Mouse (Mus musculus) stomach, adult 2 months (tissue): ENCODE measurements around the gene D5Ertd579e. TPM values are rescaled to one million over a fixed set of nuclear protein-coding genes. Genes with fewer than 3 reads are reported as not detected.

Source experiments
- polyA plus RNA-seq: library from polyadenylated mRNA; depleted of rRNA; stranded (reverse); fragments of >200 nt; gene quantifications from 2 replicates; pipeline ENCODE4 v1.2.3, GENCODE M21; 2012; rRNA removed

Gene D5Ertd579e
- polyA plus RNA-seq, result 6.1 and 7.0 TPM in 2 replicates

DNA sequence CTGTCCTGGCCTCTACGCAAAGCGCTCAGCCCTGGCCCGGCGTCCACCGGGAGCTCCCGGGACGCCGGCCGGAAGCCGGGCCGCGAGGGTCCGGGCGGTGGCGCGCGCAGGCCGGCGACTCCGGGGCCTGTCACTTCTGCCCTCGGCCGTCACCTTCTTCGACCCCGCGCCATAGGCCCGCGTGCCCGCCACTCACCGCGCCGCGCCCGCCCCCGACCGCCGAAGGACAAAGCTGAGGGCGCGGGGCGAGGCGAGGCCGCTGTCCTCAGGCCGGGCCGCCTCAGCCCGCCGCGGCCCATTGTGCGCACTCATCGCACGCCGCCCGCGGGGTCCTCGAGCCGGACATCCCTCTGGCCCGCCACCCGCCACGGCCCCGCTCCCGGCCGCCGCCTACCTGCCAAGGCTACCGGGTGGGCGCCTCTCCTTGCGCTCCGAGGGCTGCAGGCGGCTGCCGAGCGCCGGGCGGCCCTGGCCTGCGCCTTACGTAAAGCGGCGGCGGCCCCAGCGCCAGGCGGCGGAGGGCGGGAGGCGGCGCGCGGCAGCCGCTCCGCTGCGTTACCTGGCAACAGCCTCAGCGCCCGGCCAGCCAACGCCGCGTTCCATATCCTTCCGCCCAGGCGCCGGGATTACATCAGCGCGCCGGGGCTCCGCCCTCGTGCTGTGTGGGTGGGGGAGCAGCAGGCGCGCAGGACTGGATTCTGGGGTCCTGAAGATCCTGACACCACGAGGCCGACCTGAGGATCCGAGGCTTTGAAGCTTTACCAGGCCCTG is at the start of gene D5Ertd579e:
Gene D5Ertd579e, minus strand, starts transcription at position 564 of the 771 bp plus-strand sequence.

DNA sequence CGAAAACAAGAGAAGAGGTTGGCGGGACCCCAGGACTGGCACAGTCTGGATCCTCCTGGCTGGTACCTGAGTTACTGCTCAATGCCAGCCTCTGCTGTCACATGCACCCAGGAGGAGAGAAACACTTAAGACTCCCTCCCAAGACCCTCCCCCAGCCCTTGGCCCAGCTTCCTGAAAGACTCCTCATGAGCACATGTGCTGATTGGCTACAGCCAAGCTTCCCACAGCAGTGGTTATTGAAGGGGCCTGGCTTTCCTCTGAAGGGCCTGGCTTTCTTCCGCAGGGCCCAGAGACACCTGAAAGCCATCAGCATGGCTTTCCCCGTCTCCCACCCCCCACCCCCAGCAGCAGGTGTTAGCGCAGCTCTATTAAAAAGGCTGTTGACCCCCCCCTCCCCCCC is 102.6 kb downstream of the D5Ertd579e start, which contains the start of gene Tbc1d14:
Gene Tbc1d14, minus strand, starts transcription at position 101 of the 400 bp plus-strand sequence.

Other genes starting within 250 kb of the D5Ertd579e start
- 5.6 and 8.0 TPM in 2 replicates for gene Grpel1, start 231.0 kb downstream of the D5Ertd579e start, polyA plus RNA-seq
- 5.2 and 5.6 TPM in 2 replicates for gene Tada2b, start 211.7 kb downstream of the D5Ertd579e start, polyA plus RNA-seq
- gene Ccdc96, start 211.4 kb downstream of the D5Ertd579e start, polyA plus RNA-seq, result 0.01 TPM in 1 of 2 replicates, not detected in the other
- gene Tbc1d14, start 102.7 kb downstream of the D5Ertd579e start, polyA plus RNA-seq, result 10.7 and 12.3 TPM in 2 replicates
- 12.4 and 29.2 TPM in 2 replicates for gene Bloc1s4, start 52.6 kb upstream of the D5Ertd579e start, polyA plus RNA-seq
- gene Mrfap1, start 100.7 kb upstream of the D5Ertd579e start, polyA plus RNA-seq, result 33.1 and 58.8 TPM in 2 replicates
- gene Man2b2, start 134.6 kb upstream of the D5Ertd579e start, polyA plus RNA-seq, result 42.3 and 43.6 TPM in 2 replicates
- gene Ppp2r2c, start 172.5 kb upstream of the D5Ertd579e start, polyA plus RNA-seq, result 0.62 and 0.83 TPM in 2 replicates